Mouse (Mus musculus) spleen, embryonic (tissue): ENCODE results near the gene Akr1c14.
"Not testable (repeated sequence)": the region's sequence is repeated elsewhere in the genome, so short reads cannot be mapped to it uniquely, and the experiment has no call there.

Experiments
- CTCF ChIA-PET: fragments of 350-600 bp; sonication (Branson Sonifier 250); formaldehyde crosslinking; loops from one replicate; lab custom pipeline; 2022; lab: Charles Lee

Akr1c14 gene

DNA sequence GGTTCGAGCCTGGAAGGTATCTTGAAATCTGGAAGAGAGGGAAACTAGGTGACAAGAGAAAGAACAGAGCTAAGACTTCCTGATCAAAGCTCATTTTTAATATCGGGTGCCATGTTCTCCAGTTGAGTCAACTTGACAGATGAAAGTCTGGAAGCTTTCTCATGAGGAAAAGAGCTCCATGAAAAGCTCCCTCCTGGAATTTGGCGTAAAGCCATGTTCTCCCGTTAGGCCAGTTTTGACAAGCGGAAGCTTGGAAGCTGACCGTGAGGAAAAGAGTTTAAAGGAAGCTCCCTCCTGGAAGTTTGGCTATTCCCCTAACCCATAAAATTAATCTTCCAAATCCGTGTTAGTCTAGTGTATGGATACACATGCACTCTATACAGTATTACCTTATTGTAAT, 74.3 kb downstream of the Akr1c14 start:
- CTCF ChIA-PET = no interaction called here

- CTCF ChIA-PET = not testable (repeated sequence)
Measured at GRCm38 (mm10) chr13:4124471-4124870, 75.7 kb downstream of the Akr1c14 start.

DNA sequence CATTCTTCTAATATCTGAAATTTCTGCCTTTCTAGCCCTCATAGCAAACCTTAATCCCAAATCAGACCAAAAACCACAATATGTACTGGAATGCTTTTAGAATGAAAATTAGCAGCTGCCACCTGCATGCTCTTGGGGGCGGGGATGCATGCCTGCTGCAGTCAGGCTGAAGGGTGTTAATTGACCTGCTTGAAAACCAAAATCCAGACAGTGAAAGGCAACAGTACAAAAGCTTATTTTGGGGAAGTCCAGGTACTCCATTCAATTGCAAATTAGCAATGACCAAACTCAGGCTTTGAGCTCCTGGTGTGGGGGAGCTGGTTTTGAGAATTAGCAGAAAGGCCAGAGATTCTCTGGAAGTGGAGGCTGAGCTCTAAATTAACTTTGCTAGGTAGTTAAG, 77.0 kb downstream of the Akr1c14 start:
- CTCF ChIA-PET = not testable (repeated sequence)

DNA sequence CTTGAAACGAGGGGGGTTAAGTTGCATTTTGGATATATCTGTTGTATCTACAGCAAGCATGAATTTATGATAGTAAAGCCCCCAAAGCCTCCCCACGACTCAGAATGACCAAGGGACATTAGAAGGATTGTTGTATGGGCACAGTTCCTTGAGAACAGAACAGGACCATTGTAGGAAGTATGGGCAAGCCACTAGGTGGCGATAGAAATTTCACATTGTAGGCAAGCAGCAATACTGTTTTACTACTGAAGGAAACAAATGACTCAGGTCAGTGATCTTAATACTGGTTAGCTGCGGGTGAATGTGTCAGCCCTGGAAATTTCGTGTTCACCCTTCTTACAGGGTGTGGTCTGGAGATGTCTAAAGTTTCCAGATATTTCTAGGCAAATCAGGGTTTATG, 80.3 kb downstream of the Akr1c14 start:
- CTCF ChIA-PET = no interaction called here

GRCm38 (mm10) chr13:4131317-4131716, 82.5 kb downstream of the Akr1c14 start:
- CTCF ChIA-PET = no interaction called here

DNA sequence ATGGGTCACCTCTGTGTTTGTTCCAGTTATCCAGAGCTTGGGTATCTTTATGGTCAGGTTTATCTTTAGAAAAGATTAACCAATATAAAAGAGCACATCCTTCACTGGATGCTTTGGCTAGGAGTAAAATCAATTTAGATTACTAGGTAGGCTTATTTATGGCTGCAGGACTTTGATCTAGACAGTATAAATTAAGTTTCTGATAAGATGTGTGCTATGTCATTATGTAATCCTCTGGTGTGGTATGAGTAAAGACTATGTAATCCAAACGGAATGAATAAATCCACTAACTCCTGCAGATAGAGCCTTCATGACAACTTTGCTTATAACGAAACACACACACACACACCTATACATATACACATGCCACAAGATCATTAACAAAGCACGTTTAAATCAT, 82.9 kb downstream of the Akr1c14 start:
- CTCF ChIA-PET = no interaction called here

- CTCF ChIA-PET = no interaction called here
Measured at GRCm38 (mm10) chr13:4133070-4133469, 84.3 kb downstream of the Akr1c14 start.
